Mouse (Mus musculus) small intestine, adult 2 months (tissue): ENCODE results near the gene Prdm16.

Source experiments
- CTCF ChIP-seq: fragments of 200-500 bp; IDR thresholded peaks from 2 replicates; pipeline ENCODE4 v1.5.1; 2012; ENCODE audit warnings: low read depth, mild to moderate bottlenecking, control low read depth, inconsistent platforms, low read length, moderate library complexity, mixed read lengths; ENCODE audit not compliant: insufficient replicate concordance, insufficient read length; ENCODE audit errors: extremely low read depth
- POLR2A ChIP-seq: fragments of 200-500 bp; IDR thresholded peaks from 2 replicates; pipeline ENCODE4 v1.6.1; 2012; ENCODE audit warnings: low read depth, mild to moderate bottlenecking, control low read depth, inconsistent platforms, low read length, moderate library complexity

DNA sequence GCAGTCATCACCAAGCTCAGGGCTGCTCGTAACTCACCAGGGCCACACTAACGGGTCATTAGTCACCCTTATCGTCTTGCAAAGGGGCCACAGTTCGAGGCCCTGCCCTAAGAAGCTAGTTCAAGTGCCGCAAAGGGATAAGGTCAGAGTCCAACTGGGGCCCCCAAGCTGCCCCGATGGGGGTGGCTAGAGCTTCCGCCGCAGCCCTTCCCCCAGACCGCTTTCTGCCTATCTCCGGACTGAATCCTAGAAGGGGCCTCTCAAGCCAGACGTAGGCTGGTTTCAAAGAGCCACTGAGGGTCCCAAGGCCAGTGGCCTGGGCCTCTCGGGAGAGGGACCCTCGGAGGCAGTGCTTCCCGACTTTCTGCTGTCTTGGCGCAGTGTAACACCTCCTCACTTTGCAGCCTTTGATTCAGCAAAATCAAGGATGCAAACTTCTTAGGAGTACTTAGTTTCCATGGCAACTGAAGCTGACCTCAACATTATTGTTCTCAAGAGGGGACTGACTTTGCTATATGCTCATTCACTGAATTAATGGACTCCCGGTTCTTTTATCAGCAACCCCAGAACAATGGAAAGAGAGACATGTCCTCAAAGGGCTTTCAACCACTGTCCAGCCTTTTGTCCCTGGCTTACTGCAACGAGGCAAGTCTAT, 165.1 kb downstream of the Prdm16 start:
- TF ChIP-seq POLR2A, result no peak
- no peak for TF ChIP-seq CTCF
